In genomic region chr6:138130541-138130940, GRCm38 (mm10) we compare ENCODE assay signal across 25 mouse cellular contexts. TPM values are rescaled to one million over a fixed set of nuclear protein-coding genes. Genes with fewer than 3 reads are reported as not detected.
"Had no signal": no experiment of that assay in that cellular context is flagged by ENCODE, and none has a peak within 500 bp of the region (broad histone marks: within the 10 kb centered on the region; RNA-seq: fewer than 3 reads in every experiment).

No protein-coding gene starts in this region.

- H3K36me3 ChIP-seq: lung, embryonic 15.5 days; midbrain, embryonic 12.5 days; neural tube, embryonic 13.5 days had no signal

- H3K27me3 ChIP-seq: lung, embryonic 15.5 days; megakaryocyte, embryonic 14.5 days; midbrain, embryonic 12.5 days; neural tube, embryonic 13.5 days had no signal

- H3K9me3 ChIP-seq: lung, embryonic 15.5 days; midbrain, embryonic 12.5 days; neural tube, embryonic 13.5 days had no signal

- H3K9ac ChIP-seq: liver, embryonic 14.5 days; lung, embryonic 15.5 days; midbrain, embryonic 12.5 days; neural tube, embryonic 13.5 days had no signal

- H3K4me1 ChIP-seq: lung, embryonic 15.5 days; megakaryocyte, embryonic 14.5 days; midbrain, embryonic 12.5 days; neural tube, embryonic 13.5 days had no signal

- H3K4me3 ChIP-seq: lung, embryonic 15.5 days; megakaryocyte, embryonic 14.5 days; midbrain, embryonic 12.5 days; neural tube, embryonic 13.5 days had no signal

- DNase-seq: liver; lung, adult 2 months; lung, postnatal 14 days; lung, postnatal 36 days; midbrain, embryonic 14.5 days; retina, postnatal 1 day; right cerebral cortex, adult 18-20 months; right cerebral cortex, postnatal 25 days; right cerebral cortex, postnatal 4 days; spleen, adult 18-20 months; thymus, adult 18-20 months; thymus, postnatal 14 days; thymus, postnatal 36 days had no signal

- H3K27ac ChIP-seq: liver, embryonic 14.5 days; lung, embryonic 15.5 days; macrophage; midbrain, embryonic 12.5 days; neural tube, embryonic 13.5 days had no signal

- H3K4me2 ChIP-seq: lung, embryonic 15.5 days; midbrain, embryonic 12.5 days; neural tube, embryonic 13.5 days had no signal

- ATAC-seq: lung, postnatal 0 days had no signal

RNA-seq across cellular contexts. Expression of gene Slc15a5, which starts 50.8 kb away (rescaled TPM):
- total RNA-seq: megakaryocyte progenitor cell, adult 5-6 weeks; monocyte, adult 5-6 weeks had no signal
- polyA plus RNA-seq: liver, embryonic 14.5 days; liver, embryonic 16.5 days; lung, embryonic 15.5 days; lung, postnatal 0 days; macrophage; midbrain, embryonic 12.5 days; stomach, embryonic 14.5 days; stomach, embryonic 16.5 days had no signal
